Mouse (Mus musculus): ENCODE measurements around the gene Rpl32.

The Rpl32 gene

GRCm38 (mm10) chr6:115808488-115809231 lies at the start of gene Rpl32:
Gene Rpl32, minus strand, starts transcription at chr6:115808747.
- DNase-seq (ENCODE audit: low read depth, low spot score) = peak; percentile 95

GRCm38 (mm10) chr6:115856361-115856745 lies 47.8 kb upstream of the Rpl32 start:
- DNase-seq (ENCODE audit: low read depth, low spot score) = no peak

- DNase-seq (ENCODE audit: low read depth, low spot score) = no peak
Measured at GRCm38 (mm10) chr6:115855733-115856360, 47.3 kb upstream of the Rpl32 start.

- peak; percentile 36 for DNase-seq (ENCODE audit: low read depth, low spot score)
Measured at GRCm38 (mm10) chr6:115854432-115854831, 45.9 kb upstream of the Rpl32 start.

- no peak for DNase-seq (ENCODE audit: low read depth, low spot score)
Measured at GRCm38 (mm10) chr6:115853985-115854384, 45.4 kb upstream of the Rpl32 start.

- DNase-seq (ENCODE audit: low read depth, low spot score) = peak; percentile 100
Measured at GRCm38 (mm10) chr6:115853091-115853813, 44.7 kb upstream of the Rpl32 start, which contains the start of the genes Mbd4 and Ift122. Gene Mbd4, minus strand, starts transcription at chr6:115853371. Gene Ift122, plus strand, starts transcription at chr6:115853470.

GRCm38 (mm10) chr6:115852446-115853090 lies 44.0 kb upstream of the Rpl32 start:
- no peak for DNase-seq (ENCODE audit: low read depth, low spot score)

- no peak for DNase-seq (ENCODE audit: low read depth, low spot score)
Measured at GRCm38 (mm10) chr6:115848598-115849304, 40.2 kb upstream of the Rpl32 start.

GRCm38 (mm10) chr6:115846640-115847411 lies 38.3 kb upstream of the Rpl32 start:
- peak; percentile 71 for DNase-seq (ENCODE audit: low read depth, low spot score)

GRCm38 (mm10) chr6:115845006-115845405 lies 36.5 kb upstream of the Rpl32 start:
- no peak for DNase-seq (ENCODE audit: low read depth, low spot score)

GRCm38 (mm10) chr6:115838745-115839144 lies 30.2 kb upstream of the Rpl32 start:
- peak; percentile 32 for DNase-seq (ENCODE audit: low read depth, low spot score)

- DNase-seq (ENCODE audit: low read depth, low spot score) = peak; percentile 98
Measured at GRCm38 (mm10) chr6:115838161-115838597, 29.6 kb upstream of the Rpl32 start, which contains the start of gene Efcab12. Gene Efcab12, minus strand, starts transcription at chr6:115838412.

- no peak for DNase-seq (ENCODE audit: low read depth, low spot score)
Measured at GRCm38 (mm10) chr6:115833861-115834260, 25.3 kb upstream of the Rpl32 start.

- no peak for DNase-seq (ENCODE audit: low read depth, low spot score)
Measured at GRCm38 (mm10) chr6:115832152-115832850, 23.8 kb upstream of the Rpl32 start.

GRCm38 (mm10) chr6:115830779-115831601 lies 22.4 kb upstream of the Rpl32 start:
- DNase-seq (ENCODE audit: low read depth, low spot score) = no peak

- DNase-seq (ENCODE audit: low read depth, low spot score) = peak; percentile 80
Measured at GRCm38 (mm10) chr6:115823850-115824464, 15.4 kb upstream of the Rpl32 start.

- DNase-seq (ENCODE audit: low read depth, low spot score) = no peak
Measured at GRCm38 (mm10) chr6:115821216-115821993, 12.9 kb upstream of the Rpl32 start.

All from R1 (cell line).